Mouse (Mus musculus) intestine, postnatal 0 days (tissue): Measurements from ENCODE around the gene Plcl1. TPM values are rescaled to one million over a fixed set of nuclear protein-coding genes. Genes with fewer than 3 reads are reported as not detected.

Experiments used
- ATAC-seq: fragments of 200-750 bp; cut with Nextera tagmentation; 2 replicates; pipeline ENCODE4 v1.8.0; 2017; ENCODE audit warnings: mild to moderate bottlenecking, moderate TSS enrichment, moderate library complexity
- H3K27ac ChIP-seq: fragments of 300-500 bp; sonication (generic); 2 replicates; pipeline ENCODE4 v1.5.1; 2014; ENCODE audit warnings: mild to moderate bottlenecking, low read depth, low read length, moderate library complexity
- H3K27me3 ChIP-seq: fragments of 300-500 bp; sonication (generic); replicated peaks from 2 replicates; pipeline ENCODE4 v1.6.1; 2014; ENCODE audit warnings: low read length, mixed read lengths; ENCODE audit not compliant: control insufficient read depth, insufficient read depth
- H3K36me3 ChIP-seq: fragments of 300-500 bp; sonication (generic); 2 replicates; pipeline ENCODE4 v1.6.1; 2014; ENCODE audit warnings: mild to moderate bottlenecking, moderate library complexity; ENCODE audit not compliant: control insufficient read depth, insufficient read depth
- H3K4me1 ChIP-seq: fragments of 300-500 bp; sonication (generic); replicated peaks from 2 replicates; pipeline ENCODE4 v1.6.1; 2014; ENCODE audit warnings: antibody characterized with exemption, low read length, mixed read lengths; ENCODE audit not compliant: control insufficient read depth, insufficient read depth
- H3K4me2 ChIP-seq: fragments of 300-500 bp; sonication (generic); replicated peaks from 2 replicates; pipeline ENCODE4 v1.6.1; 2014; ENCODE audit warnings: low read depth, mild to moderate bottlenecking, moderate library complexity
- H3K4me3 ChIP-seq: fragments of 300-500 bp; sonication (generic); 2 replicates; pipeline ENCODE4 v1.5.1; 2014; ENCODE audit warnings: low read depth, low read length
- H3K9ac ChIP-seq: fragments of 300-500 bp; sonication (generic); 2 replicates; pipeline ENCODE4 v1.6.1; 2014; ENCODE audit warnings: mild to moderate bottlenecking, low read depth, low read length
- H3K9me3 ChIP-seq: fragments of 300-500 bp; sonication (generic); 2 replicates; pipeline ENCODE4 v1.6.1; 2016; ENCODE audit warnings: mixed run types; ENCODE audit not compliant: control insufficient read depth
- CTCF ChIP-seq: sonication (generic); IDR thresholded peaks from 2 replicates; pipeline ENCODE4 v1.5.1; 2016; ENCODE audit warnings: low read depth, mild to moderate bottlenecking, control low read depth, antibody characterized with exemption, moderate library complexity
- WGBS: fragments of 180-500 bp; shearing (Covaris S2); extraction: QIAGEN DNeasy Blood & Tissue Kit; methylation state at CpG from one replicate; pipeline ENCODE4 v1.1.7; 2014; 5-methylcytosine and 5-hydroxymethylcytosine counted together
- polyA plus RNA-seq: library from polyadenylated mRNA; unstranded; fragments of >200 nt; fragmentation: Nextera tagmentation; extraction: Ambion mirVana; gene quantifications from 2 replicates; pipeline ENCODE4 v1.2.1, GENCODE M21; 2015

The Plcl1 gene
- polyA plus RNA-seq, 1 experiment from 2014 or later, result 1.1 TPM

DNA sequence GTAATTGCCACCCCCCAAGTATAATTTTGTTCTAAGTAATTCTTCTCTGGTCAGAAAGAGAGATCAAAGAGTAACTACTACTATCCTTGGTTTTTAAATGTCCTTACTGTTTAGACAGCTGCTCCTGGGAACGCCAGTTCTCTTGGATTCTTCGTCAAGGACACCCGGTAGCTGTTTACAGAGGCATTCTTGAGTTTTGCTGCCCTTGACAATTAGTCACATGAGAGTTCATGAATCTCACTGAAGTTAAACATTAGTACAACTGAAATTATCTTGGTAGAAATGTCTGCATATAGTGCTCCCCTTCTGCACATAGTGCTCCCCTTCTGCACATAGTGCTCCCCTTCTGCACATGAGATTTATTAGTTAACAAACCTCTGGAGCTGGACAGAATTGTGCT, 327.2 kb downstream of the Plcl1 start:
- H3K9ac ChIP-seq, result no peak overlapping the region
- TF ChIP-seq CTCF, result no peak
- no peak overlapping the region for H3K4me2 ChIP-seq
- H3K4me3 ChIP-seq, result no peak overlapping the region
- no peak overlapping the region for H3K27ac ChIP-seq
- 0 out of 2 replicates have a peak, but pooled peaks cover 3% of the 10 kb centered on the region for H3K9me3 ChIP-seq
- no peaks in the 10 kb centered on the region for H3K4me1 ChIP-seq
- WGBS, result 25% methylated on average over 3 of the region's 3 CpGs
- H3K36me3 ChIP-seq, result no peaks in the 10 kb centered on the region
- ATAC-seq, result no peak
- H3K27me3 ChIP-seq, result peaks cover 6% of the 10 kb centered on the region; the same call in 1 of the 2 replicates

DNA sequence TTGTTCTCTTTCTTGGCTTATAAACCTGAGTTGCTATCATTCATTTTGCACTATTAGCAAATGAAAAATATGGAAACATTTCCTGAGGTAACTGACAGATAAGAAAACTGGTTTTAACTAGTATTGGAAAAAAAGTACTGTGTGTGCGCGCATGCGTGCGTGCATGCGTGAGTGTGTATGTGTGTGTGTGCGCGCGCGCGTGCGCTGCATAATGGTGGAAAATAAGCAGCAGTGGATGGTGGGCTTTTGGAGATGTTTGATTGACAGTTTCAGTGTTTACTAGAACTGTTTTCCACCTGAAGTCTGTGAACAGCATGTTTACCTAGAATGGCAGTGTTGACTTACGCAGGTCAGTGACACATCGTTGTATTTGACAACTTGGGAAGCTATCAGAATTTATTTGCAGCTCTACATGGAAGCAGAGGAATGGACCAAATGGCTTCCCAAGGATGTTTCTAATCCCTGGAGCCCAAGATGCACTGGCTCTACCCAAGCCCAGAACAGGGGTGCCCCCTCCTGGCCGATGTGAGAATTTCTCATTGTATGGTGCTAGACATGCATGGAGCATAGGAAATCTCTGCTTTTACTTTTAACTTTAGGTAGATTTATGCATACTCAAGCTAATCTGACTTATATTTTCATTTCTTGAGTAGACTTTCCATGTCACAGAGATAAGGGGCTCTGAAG, 330.5 kb downstream of the Plcl1 start:
- no peaks in the 10 kb centered on the region for H3K4me1 ChIP-seq
- no peaks in the 10 kb centered on the region for H3K9me3 ChIP-seq
- H3K27me3 ChIP-seq, result peaks cover 15% of the 10 kb centered on the region; the same call in 1 of the 2 replicates
- no peaks in the 10 kb centered on the region for H3K36me3 ChIP-seq
- no peak overlapping the region for H3K4me2 ChIP-seq
- peak; percentile 90 for TF ChIP-seq CTCF
- no peak overlapping the region for H3K9ac ChIP-seq
- ATAC-seq, result no peak
- WGBS, result 83% methylated on average over 14 of the region's 14 CpGs
- no peak overlapping the region for H3K4me3 ChIP-seq
- H3K27ac ChIP-seq, result no peak overlapping the region

DNA sequence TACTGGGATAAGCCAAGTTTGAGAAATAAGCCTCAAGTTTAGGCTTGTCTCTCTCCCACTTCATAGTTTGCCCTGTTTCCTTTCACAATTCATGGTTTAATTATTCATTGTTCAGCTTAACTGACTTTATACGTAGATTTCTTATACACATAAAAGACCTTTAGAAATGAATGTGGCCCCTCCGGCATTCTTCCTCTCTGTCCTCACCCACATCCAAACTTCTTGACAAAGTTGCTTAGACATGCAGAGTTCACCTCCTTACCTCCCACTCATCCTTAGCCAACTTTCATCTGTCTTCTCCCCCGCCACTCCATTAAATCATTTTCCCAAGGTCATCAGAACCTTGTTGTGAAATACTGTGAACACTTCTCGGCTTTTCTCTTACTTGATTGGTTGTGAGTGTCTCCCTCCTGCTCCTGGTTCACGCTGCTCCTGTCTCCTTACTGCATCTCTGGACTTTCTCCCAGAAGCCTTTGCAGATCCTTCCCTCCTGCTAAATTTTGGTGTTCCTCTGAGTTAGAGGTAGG, 331.1 kb downstream of the Plcl1 start:
- Histone ChIP-seq H3K27ac (no peak overlapping the region), H3K9ac (no peak overlapping the region), H3K9me3 (no peaks in the 10 kb centered on the region), H3K36me3 (no peaks in the 10 kb centered on the region), H3K4me1 (no peaks in the 10 kb centered on the region), H3K4me3 (no peak overlapping the region), H3K27me3 (peaks cover 15% of the 10 kb centered on the region; the same call in 1 of the 2 replicates), H3K4me2 (no peak overlapping the region)
- TF ChIP-seq CTCF, result no peak
- WGBS, result 63% methylated on average over 5 of the region's 5 CpGs
- ATAC-seq, result no peak

DNA sequence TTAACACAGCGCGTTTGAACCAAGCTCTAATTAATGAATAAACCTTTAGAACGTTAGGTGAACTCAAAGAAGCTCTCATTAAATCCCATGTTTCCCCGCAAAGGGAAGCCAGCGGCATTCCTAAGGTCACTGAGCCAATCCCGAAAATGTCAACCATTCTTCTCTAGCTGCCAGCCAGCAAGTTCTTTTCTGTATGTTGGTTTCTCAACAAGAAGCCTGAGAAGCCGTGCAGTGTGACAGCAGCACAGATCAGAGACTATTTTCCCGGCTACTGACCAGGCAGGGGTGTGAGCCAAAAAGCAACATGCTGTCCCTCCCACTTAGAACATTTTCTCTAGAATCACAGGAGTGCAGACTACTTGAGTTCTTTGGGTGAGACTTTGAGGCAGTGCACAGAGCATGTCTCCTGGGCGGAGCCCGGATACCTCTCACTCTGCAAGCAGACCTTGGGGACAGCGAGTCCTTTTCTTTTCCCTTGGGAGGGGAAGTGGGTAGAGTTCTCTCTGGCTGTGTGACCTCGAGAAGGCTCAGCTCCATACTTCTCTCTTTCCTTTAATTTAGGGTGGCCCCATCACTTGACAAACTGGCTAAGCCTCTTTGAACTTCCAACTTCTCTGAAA, 333.1 kb downstream of the Plcl1 start:
- no peak overlapping the region for H3K4me2 ChIP-seq
- 65% methylated on average over 12 of the region's 12 CpGs for WGBS

DNA sequence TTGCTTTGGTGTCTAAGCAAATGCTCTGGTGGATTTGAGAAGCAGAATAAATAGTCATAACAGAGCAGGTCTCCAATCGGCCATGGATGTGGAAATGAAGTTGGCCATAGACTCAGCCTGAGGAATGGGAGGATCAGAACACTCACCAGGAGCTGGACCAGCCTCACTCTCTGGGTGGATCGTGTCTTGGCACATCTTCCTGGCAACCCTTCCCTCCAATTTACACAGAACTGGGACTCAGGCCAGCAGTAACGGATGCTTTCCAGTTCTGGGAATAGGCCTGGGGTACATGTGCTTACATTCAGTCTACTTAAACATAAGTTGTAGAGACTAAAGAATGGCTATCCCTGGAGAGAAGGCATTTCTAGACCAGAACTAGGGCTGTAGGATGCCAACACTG, 336.2 kb downstream of the Plcl1 start:
- Histone ChIP-seq H3K4me3 (no peak overlapping the region), H3K9me3 (no peaks in the 10 kb centered on the region), H3K36me3 (no peaks in the 10 kb centered on the region), H3K27ac (no peak overlapping the region), H3K9ac (no peak overlapping the region), H3K4me1 (no peaks in the 10 kb centered on the region), H3K4me2 (no peak overlapping the region), H3K27me3 (peaks cover 12% of the 10 kb centered on the region; the same call in 1 of the 2 replicates)
- TF ChIP-seq CTCF, result no peak
- no peak for ATAC-seq
- 66% methylated on average over 3 of the region's 3 CpGs for WGBS

More for the DNA sequence above, 333.1 kb downstream of the Plcl1 start:
- TF ChIP-seq CTCF, result no peak
- Histone ChIP-seq H3K27me3 (peaks cover 15% of the 10 kb centered on the region; the same call in 1 of the 2 replicates), H3K4me3 (no peak overlapping the region), H3K9ac (no peak overlapping the region), H3K9me3 (no peaks in the 10 kb centered on the region), H3K4me1 (no peaks in the 10 kb centered on the region), H3K27ac (no peak overlapping the region), H3K36me3 (no peaks in the 10 kb centered on the region)
- no peak for ATAC-seq

GRCm38 (mm10) chr1:55748516-55748915, 342.8 kb downstream of the Plcl1 start:
- Histone ChIP-seq H3K27me3 (peaks cover 34% of the 10 kb centered on the region), H3K27ac (no peak overlapping the region), H3K36me3 (no peaks in the 10 kb centered on the region), H3K9ac (no peak overlapping the region), H3K9me3 (no peaks in the 10 kb centered on the region), H3K4me3 (no peak overlapping the region), H3K4me2 (no peak overlapping the region), H3K4me1 (no peaks in the 10 kb centered on the region)
- TF ChIP-seq CTCF, result no peak
- ATAC-seq, result no peak
- 45% methylated on average over 5 of the region's 5 CpGs for WGBS
